Mouse (Mus musculus) left cerebral cortex, postnatal 4 days (tissue): Measurements from ENCODE around the gene Ppp1r12c. TPM values are rescaled to one million over a fixed set of nuclear protein-coding genes. Genes with fewer than 3 reads are reported as not detected.
A peak's percentile ranks its signal among the peaks of the same experiment; 100 is the strongest.

Experiments
- DNase-seq: peaks from one replicate; pipeline ENCODE4 v3.0.0-alpha.2; 2022
- intact Hi-C: fragments of 180-260 bp; cut with DNase I; formaldehyde crosslinking; loops from one replicate; pipeline ENCODE4 v1.15.1; 2025
- total RNA-seq, 2 experiments: library from RNA; stranded (reverse); gene quantifications; 2 replicates each; pipeline ENCODE4 v1.2.3; 2021

Gene Ppp1r12c
- total RNA-seq, 2 experiments from 2014 or later = 123 to 135 TPM

- no peak for DNase-seq
- intact Hi-C loops = no loop called here
These were observed 15.0 kb upstream of the Ppp1r12c start, which contains the start of gene Tnnt1 for GRCm38 (mm10) chr7:4516332-4517050. TSS of gene Tnnt1 (minus strand) at chr7:4516382.

- DNase-seq = no peak
- intact Hi-C loops = no loop called here
These were observed 14.4 kb upstream of the Ppp1r12c start for GRCm38 (mm10) chr7:4515853-4516252.

GRCm38 (mm10) chr7:4513829-4514712 lies 12.6 kb upstream of the Ppp1r12c start:
- intact Hi-C loops = no loop called here
- DNase-seq = no peak

DNA sequence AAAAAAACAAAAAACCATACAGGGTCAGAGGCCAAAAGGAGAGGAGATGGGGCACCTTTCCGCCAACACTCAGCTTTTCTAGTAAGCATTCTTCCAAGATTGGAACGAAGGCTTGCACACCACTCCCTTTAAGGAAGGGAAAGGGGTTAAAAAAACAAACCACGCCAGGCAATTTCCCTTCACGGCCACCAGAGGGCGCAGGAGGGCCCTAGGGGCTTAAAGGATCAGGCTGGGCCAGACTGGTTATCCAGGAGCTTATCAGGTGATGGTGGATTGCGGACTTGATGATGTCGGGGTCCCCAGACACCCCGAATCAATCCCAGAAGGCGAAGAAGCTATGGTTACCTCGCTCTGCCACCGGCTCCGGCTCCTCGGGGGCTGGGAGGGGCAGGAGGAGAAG lies 11.8 kb upstream of the Ppp1r12c start:
- intact Hi-C loops = no loop called here
- DNase-seq = no peak

DNA sequence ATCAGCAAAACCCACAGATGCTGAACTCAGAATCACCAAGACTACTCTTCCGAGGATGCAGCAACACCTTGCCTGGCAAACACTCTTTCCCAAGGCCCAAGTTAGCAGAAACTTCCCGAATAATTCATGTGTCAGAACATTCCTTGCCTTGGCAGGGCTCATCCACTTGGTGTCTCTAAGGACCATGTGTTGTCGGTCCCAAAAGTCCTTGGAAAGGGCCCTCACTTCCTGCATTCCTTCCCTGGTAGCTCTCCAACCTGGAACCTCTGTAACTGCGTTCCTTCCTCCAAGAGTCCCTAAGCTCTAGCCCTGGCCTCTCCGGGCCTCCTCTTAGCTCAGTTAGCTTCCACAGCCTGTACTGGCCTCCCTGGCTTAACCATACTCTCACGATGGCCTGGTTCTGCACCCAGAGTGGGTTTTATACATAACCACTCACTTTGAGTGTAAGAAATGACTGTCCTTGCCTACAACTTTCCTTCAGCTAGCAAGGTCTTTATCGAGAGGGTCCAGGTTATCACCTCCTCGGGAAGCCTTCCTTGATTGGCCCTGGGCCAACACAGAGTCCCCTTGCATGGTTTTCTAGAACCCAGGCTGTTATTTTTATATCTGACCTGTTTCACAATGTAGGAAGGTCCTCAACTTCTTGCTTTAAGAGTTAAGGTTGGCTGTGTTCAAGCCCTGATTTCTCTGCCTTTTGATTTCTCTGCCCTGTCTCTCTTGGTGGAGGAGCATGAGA lies 10.2 kb upstream of the Ppp1r12c start:
- intact Hi-C loops = no loop called here

DNA sequence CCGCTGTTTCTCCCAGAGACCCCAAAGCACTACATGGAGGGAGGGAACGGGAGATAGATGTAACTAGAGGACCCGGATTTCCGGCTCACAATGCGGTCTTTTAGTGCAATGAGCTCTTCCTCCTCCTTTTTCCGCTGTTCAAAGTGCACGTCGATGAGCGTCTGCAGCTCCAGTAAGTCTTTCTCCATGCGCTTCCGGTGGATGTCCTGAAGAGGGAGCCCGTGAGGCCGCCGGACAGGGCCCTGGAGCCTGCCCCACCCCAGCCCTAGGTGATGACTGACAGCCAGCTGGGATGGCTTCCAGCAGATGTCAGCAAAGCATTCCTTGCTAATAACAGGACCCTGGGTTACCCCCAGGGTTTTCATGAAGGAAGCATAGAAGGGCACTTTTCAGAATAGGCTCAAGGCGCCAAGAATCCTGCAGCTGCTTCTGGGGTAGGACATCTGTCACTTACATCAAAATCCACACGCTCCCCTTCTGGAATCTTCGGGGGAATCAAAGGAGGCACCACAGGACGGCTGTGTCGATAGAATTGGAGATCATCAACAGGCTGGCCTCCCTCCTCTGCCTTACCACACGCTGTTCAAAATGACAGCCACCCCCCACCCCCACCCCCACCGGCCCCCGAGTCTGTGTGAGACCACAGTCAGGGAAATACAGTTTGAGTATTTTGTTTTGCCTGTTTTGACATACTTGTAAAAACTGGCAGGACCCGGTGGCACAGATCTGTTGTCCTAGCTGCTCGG lies 8.6 kb upstream of the Ppp1r12c start:
- intact Hi-C loops = no loop called here
- DNase-seq = peak; percentile 72

More for the DNA sequence above, 10.2 kb upstream of the Ppp1r12c start:
- no peak for DNase-seq

GRCm38 (mm10) chr7:4508739-4509116 lies 7.2 kb upstream of the Ppp1r12c start:
- DNase-seq = no peak
- intact Hi-C loops = no loop called here

DNA sequence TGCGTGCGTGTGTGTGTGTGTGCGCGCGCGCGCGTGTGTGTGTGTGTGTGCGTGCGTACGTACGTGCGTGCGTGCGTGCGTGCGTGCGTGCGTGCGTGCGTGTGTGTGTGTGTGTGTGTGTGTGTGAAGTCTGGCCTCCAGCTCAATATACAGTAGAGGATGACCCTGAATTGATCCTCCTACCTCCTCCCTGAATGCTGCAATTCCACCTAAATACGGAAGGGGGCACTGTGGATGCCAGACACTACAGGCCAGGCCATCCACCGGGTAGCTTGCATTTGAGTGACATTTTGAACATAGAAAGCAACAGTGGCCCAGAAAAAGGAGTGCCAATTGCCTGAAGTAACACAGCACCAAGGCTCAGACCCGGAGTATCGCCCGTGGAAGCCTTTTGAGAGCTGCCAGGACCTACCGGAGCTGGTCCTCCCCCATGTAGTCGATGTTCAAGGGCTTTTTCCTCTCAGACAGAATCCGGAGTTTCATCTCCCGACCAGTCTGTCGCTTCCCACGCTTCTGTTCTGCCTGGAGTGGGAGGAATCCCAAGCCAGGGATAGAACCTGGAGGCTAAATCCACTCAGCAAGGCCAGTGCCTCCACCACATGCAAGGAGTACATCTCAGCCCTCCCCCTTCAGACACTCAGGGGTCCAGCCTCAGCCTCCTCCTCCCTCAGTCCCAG lies 6.7 kb upstream of the Ppp1r12c start:
- intact Hi-C loops = no loop called here
- no peak for DNase-seq

DNA sequence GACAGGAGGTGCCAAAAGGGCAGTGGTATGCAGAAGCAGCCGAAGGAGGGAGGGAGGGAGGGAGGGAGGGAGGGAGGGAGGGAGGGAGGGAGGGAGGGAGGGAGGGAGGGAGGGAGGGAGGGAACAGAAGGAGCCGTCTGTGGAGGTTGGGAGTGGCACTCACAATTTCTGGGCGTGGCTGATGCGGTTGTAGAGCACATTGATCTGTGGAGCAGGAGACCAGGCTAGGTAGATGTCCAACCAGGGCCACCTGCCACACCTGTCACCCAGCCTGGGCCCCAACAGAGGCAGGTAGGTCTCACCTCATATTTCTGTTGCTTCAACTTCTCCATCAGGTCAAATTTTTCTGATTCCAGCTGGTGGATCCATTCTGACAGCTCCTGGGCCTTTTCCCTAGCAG lies 5.7 kb upstream of the Ppp1r12c start:
- intact Hi-C loops = no loop called here
- DNase-seq = no peak

GRCm38 (mm10) chr7:4504646-4505435 lies 3.4 kb upstream of the Ppp1r12c start:
- intact Hi-C loops = no loop called here
- DNase-seq = no peak

- no peak for DNase-seq
- intact Hi-C loops = no loop called here
These were observed 2.4 kb upstream of the Ppp1r12c start for GRCm38 (mm10) chr7:4503858-4504257.

GRCm38 (mm10) chr7:4503100-4503499 lies 1.6 kb upstream of the Ppp1r12c start:
- intact Hi-C loops = no loop called here
- DNase-seq = no peak

GRCm38 (mm10) chr7:4502421-4503090 lies 1.1 kb upstream of the Ppp1r12c start:
- intact Hi-C loops = no loop called here
- no peak for DNase-seq

DNA sequence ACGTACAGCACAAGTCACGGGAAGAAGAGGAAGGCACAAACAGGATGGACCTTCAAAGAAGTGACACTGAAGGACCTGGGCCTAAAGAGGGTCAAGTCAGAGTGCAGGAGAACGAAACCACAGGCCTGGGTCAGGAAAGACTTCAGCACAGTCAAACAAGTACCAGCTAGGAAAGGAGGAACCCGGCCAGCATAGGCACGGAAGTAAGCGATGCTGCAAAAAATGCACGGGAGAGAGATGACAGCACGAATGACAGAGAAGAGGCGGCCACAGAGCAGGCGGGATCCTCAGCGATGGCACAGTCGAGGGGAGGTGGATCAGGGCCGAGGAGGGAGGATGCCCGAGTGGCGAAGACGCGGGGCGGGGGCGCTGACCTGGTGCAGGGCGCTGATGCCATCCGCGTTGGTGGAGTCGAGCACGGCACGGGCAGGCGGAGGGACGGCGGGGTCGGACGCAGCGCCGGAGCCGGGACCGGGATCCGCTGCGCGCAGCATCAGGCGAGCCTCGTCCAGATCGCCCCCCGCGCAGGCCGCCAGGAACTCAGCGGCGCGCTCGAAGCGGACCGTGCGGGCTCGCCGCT lies 498 bp downstream of the Ppp1r12c start:
- intact Hi-C loops = no loop called here
- peak; percentile 58 for DNase-seq

GRCm38 (mm10) chr7:4499034-4499433 lies 2.4 kb downstream of the Ppp1r12c start:
- DNase-seq = no peak
- intact Hi-C loops = no loop called here

DNA sequence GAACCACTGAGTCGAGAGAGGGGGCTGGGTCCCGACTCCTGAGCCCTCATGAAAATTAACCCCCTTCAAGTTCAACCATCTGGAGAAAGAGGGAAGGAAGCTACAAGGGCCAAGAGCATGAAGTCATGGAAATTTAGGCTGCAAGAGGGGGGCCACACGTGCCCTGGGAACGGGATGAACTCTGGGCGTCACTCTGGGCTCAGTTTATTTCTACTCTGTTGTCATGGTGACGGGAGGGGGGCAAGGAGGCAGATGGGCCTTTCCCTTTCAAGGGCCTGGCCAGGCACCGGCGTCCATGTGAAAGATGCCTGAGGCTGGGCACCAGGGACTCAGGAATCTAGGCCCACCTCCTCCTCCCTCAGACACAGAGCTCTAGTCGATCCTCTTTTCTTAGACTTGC lies 3.2 kb downstream of the Ppp1r12c start:
- DNase-seq = peak; percentile 74
- intact Hi-C loops = no loop called here

- intact Hi-C loops = no loop called here
- DNase-seq = no peak
These were observed 4.1 kb downstream of the Ppp1r12c start for GRCm38 (mm10) chr7:4497271-4497903.

DNA sequence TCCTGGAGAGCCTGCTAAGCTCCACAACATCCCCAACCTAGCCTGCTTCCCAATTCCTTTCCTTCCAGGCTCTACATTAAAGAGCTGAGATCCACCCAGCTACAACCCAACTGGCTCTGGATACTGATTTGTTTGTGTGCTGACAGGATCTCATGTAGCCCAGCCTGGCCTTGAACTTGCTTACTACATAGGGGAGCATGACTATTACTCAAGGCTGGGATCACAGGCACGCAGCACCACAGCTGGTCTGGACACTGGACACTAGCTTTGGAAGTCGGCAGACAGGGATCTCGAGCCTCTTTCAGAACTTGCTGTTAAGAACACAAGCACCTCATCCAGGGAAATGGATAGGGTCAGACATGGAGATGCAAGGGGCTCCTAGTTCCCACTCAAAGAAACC lies 5.0 kb downstream of the Ppp1r12c start:
- intact Hi-C loops = no loop called here
- no peak for DNase-seq
